Mouse (Mus musculus): ENCODE data around the gene Olfr285. TPM values are rescaled to one million over a fixed set of nuclear protein-coding genes. Genes with fewer than 3 reads are reported as not detected.

Gene Olfr285
- polyA plus RNA-seq, 1 experiment from 2014 or later: not detected

Other genes starting within 250 kb of the Olfr285 start
- 145 and 157 TPM in 2 replicates for gene Pfkm, start 224.8 kb downstream of the Olfr285 start, polyA plus RNA-seq (2015; fragmentation: Nextera tagmentation; extraction: Ambion mirVana)
- 17.8 and 17.9 TPM in 2 replicates for gene Senp1, start 223.6 kb downstream of the Olfr285 start, polyA plus RNA-seq (2015; fragmentation: Nextera tagmentation; extraction: Ambion mirVana)
- gene Asb8, start 151.7 kb downstream of the Olfr285 start, polyA plus RNA-seq (2015; fragmentation: Nextera tagmentation; extraction: Ambion mirVana): 91.2 and 91.7 TPM in 2 replicates
- 1.2 and 1.7 TPM in 2 replicates for gene Ccdc184, start 150.2 kb downstream of the Olfr285 start, polyA plus RNA-seq (2015; fragmentation: Nextera tagmentation; extraction: Ambion mirVana)
- not detected in 2 replicates for gene Olfr288, start 121.8 kb downstream of the Olfr285 start, polyA plus RNA-seq (2015; fragmentation: Nextera tagmentation; extraction: Ambion mirVana)
- not detected in 2 replicates for gene Gm44579, start 96.4 kb downstream of the Olfr285 start, polyA plus RNA-seq (2015; fragmentation: Nextera tagmentation; extraction: Ambion mirVana)
- gene Olfr287, start 96.3 kb downstream of the Olfr285 start, polyA plus RNA-seq (2015; fragmentation: Nextera tagmentation; extraction: Ambion mirVana): not detected in 2 replicates
- not detected in 2 replicates for gene Olfr286, start 82.9 kb downstream of the Olfr285 start, polyA plus RNA-seq (2015; fragmentation: Nextera tagmentation; extraction: Ambion mirVana)
- gene H1fnt, start 60.1 kb downstream of the Olfr285 start, polyA plus RNA-seq (2015; fragmentation: Nextera tagmentation; extraction: Ambion mirVana): not detected in 2 replicates
- gene Zfp641, start 21.2 kb downstream of the Olfr285 start, polyA plus RNA-seq (2015; fragmentation: Nextera tagmentation; extraction: Ambion mirVana): 1.6 and 2.0 TPM in 2 replicates
- not detected in 2 replicates for gene Olfr284, start 23.6 kb upstream of the Olfr285 start, polyA plus RNA-seq (2015; fragmentation: Nextera tagmentation; extraction: Ambion mirVana)
- not detected in 2 replicates for gene Olfr283, start 63.6 kb upstream of the Olfr285 start, polyA plus RNA-seq (2015; fragmentation: Nextera tagmentation; extraction: Ambion mirVana)
- not detected in 2 replicates for gene Olfr282, start 113.9 kb upstream of the Olfr285 start, polyA plus RNA-seq (2015; fragmentation: Nextera tagmentation; extraction: Ambion mirVana)
- gene Olfr281, start 135.2 kb upstream of the Olfr285 start, polyA plus RNA-seq (2015; fragmentation: Nextera tagmentation; extraction: Ambion mirVana): not detected in 2 replicates
- gene OR5BS1P, start 152.5 kb upstream of the Olfr285 start, polyA plus RNA-seq (2015; fragmentation: Nextera tagmentation; extraction: Ambion mirVana): not detected in 2 replicates
- gene Lalba, start 165.4 kb upstream of the Olfr285 start, polyA plus RNA-seq (2015; fragmentation: Nextera tagmentation; extraction: Ambion mirVana): not detected in 2 replicates
- not detected in 2 replicates for gene Olfr279, start 175.0 kb upstream of the Olfr285 start, polyA plus RNA-seq (2015; fragmentation: Nextera tagmentation; extraction: Ambion mirVana)
- 77.7 and 79.2 TPM in 2 replicates for gene Kansl2, start 216.9 kb upstream of the Olfr285 start, polyA plus RNA-seq (2015; fragmentation: Nextera tagmentation; extraction: Ambion mirVana)

All from heart, embryonic 16.5 days (tissue).